Mouse (Mus musculus) neural tube, embryonic 13.5 days (tissue): ENCODE data around the gene Cer1. TPM values are rescaled to one million over a fixed set of nuclear protein-coding genes. Genes with fewer than 3 reads are reported as not detected.

Experiments used
- ATAC-seq: fragments of 200-750 bp; cut with Nextera tagmentation; 2 replicates; pipeline ENCODE4 v1.8.0; 2017; ENCODE audit warnings: low read depth, mild to moderate bottlenecking, moderate TSS enrichment, moderate library complexity
- H3K27ac ChIP-seq: fragments of 300-500 bp; sonication (generic); replicated peaks from 2 replicates; pipeline ENCODE4 v1.5.1; 2015; ENCODE audit warnings: moderate library complexity, mild to moderate bottlenecking, inconsistent platforms
- H3K27me3 ChIP-seq: fragments of 300-500 bp; sonication (generic); 2 replicates; pipeline ENCODE4 v1.6.1; 2015; ENCODE audit warnings: mild to moderate bottlenecking, inconsistent platforms
- H3K36me3 ChIP-seq: fragments of 300-500 bp; sonication (generic); 2 replicates; pipeline ENCODE4 v1.6.1; 2015; ENCODE audit warnings: mild to moderate bottlenecking, inconsistent platforms
- H3K4me1 ChIP-seq: fragments of 300-500 bp; sonication (generic); replicated peaks from 2 replicates; pipeline ENCODE4 v1.6.1; 2015; ENCODE audit warnings: inconsistent platforms
- H3K4me2 ChIP-seq: fragments of 300-500 bp; sonication (generic); 2 replicates; pipeline ENCODE4 v1.6.1; 2015; ENCODE audit warnings: inconsistent platforms, mild to moderate bottlenecking, moderate library complexity
- H3K4me3 ChIP-seq: fragments of 300-500 bp; sonication (generic); 2 replicates; pipeline ENCODE4 v1.5.1; 2015; ENCODE audit warnings: mild to moderate bottlenecking, inconsistent platforms
- H3K9ac ChIP-seq: fragments of 300-500 bp; sonication (generic); 2 replicates; pipeline ENCODE4 v1.6.1; 2015; ENCODE audit warnings: moderate library complexity, mild to moderate bottlenecking, inconsistent platforms
- H3K9me3 ChIP-seq: fragments of 300-500 bp; sonication (generic); 2 replicates; pipeline ENCODE4 v1.6.1; 2016; ENCODE audit warnings: inconsistent platforms
- WGBS: fragments of 180-500 bp; shearing (Covaris S2); methylation state at CpG from one replicate; pipeline ENCODE4 v1.1.7; 2015; 5-methylcytosine and 5-hydroxymethylcytosine counted together
- polyA plus RNA-seq: library from polyadenylated mRNA; unstranded; fragments of >200 nt; fragmentation: Nextera tagmentation; extraction: Ambion mirVana; gene quantifications from 2 replicates; pipeline ENCODE4 v1.2.1, GENCODE M21; 2015

Gene Cer1
- 0.28 and 0.54 TPM in 2 replicates for polyA plus RNA-seq

DNA sequence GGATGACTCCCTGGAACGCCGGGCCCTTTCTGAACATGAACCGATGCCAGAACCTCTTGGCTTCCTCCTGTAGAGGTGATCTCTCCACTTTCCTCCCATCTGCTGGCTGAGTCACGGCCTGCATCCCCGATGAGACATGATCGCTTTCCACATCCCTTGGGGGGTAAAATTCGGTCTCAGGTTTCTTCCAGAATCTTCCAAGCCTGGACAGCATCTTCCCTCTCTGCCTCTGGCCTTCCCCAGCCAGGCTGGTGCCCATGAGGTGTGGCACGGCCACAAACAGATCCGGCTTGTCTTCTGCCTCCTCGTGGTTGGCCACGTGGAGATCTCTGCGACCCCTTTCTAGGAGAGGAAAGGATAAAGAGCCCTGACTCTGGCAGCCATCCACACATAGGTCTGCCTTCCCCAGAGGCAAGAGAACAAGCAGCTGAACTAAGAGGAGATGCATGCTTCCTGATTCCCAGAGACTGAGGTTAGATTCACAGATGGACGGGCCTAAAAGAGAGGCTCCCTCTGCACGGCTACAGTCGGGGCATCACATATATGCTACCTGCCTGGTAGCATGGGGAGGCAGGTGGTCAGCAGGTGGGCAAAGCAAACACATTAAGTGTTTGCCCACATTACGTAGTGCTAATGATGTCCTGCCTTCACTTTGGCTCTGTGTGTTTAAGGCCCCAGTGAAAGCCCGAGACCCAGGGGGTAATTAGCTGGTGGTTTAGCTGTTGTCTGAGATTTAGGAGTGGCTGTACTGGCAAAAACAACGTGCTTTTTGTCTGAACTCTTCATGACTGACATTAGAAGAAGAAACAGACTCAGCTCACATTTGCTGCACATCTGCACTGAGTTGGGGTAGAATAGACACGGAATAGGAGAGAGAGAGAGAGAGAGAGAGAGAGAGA, at the start of gene Cer1:
Gene Cer1 (minus strand): TSS at position 513 of the 899 bp plus-strand sequence.
- Histone ChIP-seq H3K36me3 (no peaks in the 10 kb centered on the region), H3K4me1 (peaks cover 5% of the 10 kb centered on the region; the same call in 1 of the 2 replicates), H3K27me3 (no peaks in the 10 kb centered on the region), H3K9me3 (no peaks in the 10 kb centered on the region), H3K4me2 (no peak within 1 kb of the TSS), H3K27ac (no peak within 1 kb of the TSS), H3K4me3 (no peak within 1 kb of the TSS), H3K9ac (no peak within 1 kb of the TSS)
- WGBS: 59% methylated on average over 18 of the region's 19 CpGs
- ATAC-seq: no peak

GRCm38 (mm10) chr4:82934308-82934707, 49.4 kb upstream of the Cer1 start:
- ATAC-seq: peak; percentile 95
- no peaks in the 10 kb centered on the region for H3K36me3 ChIP-seq
- no peak overlapping the region for H3K9ac ChIP-seq
- no peaks in the 10 kb centered on the region for H3K27me3 ChIP-seq
- peaks cover 10% of the 10 kb centered on the region for H3K4me1 ChIP-seq
- peak overlapping the region; percentile 68 for H3K27ac ChIP-seq
- H3K4me3 ChIP-seq: no peak overlapping the region
- 0% methylated on average over 5 of the region's 5 CpGs for WGBS
- H3K4me2 ChIP-seq: peak overlapping the region; percentile 50
- H3K9me3 ChIP-seq: no peaks in the 10 kb centered on the region

GRCm38 (mm10) chr4:82933698-82934210, 48.8 kb upstream of the Cer1 start:
- Histone ChIP-seq H3K27ac (peak overlapping the region; percentile 74), H3K27me3 (no peaks in the 10 kb centered on the region), H3K9ac (peak overlapping the region; percentile 55), H3K4me1 (peaks cover 10% of the 10 kb centered on the region), H3K36me3 (no peaks in the 10 kb centered on the region), H3K9me3 (no peaks in the 10 kb centered on the region), H3K4me2 (peak overlapping the region; percentile 50), H3K4me3 (peak overlapping the region; percentile 27)
- WGBS: 2% methylated on average over 14 of the region's 14 CpGs
- ATAC-seq: peak; percentile 78

GRCm38 (mm10) chr4:82930079-82930478, 45.1 kb upstream of the Cer1 start:
- no peak for ATAC-seq

GRCm38 (mm10) chr4:82921962-82922361, 37.0 kb upstream of the Cer1 start:
- H3K4me3 ChIP-seq: no peak overlapping the region
- ATAC-seq: no peak
- 85% methylated on average over 4 of the region's 4 CpGs for WGBS

More at GRCm38 (mm10) chr4:82930079-82930478, 45.1 kb upstream of the Cer1 start:
- Histone ChIP-seq H3K9ac (no peak overlapping the region), H3K27me3 (no peaks in the 10 kb centered on the region), H3K4me1 (peaks cover 10% of the 10 kb centered on the region), H3K4me3 (no peak overlapping the region), H3K27ac (no peak overlapping the region), H3K36me3 (no peaks in the 10 kb centered on the region), H3K9me3 (no peaks in the 10 kb centered on the region), H3K4me2 (no peak overlapping the region)
- 84% methylated on average over 5 of the region's 5 CpGs for WGBS

GRCm38 (mm10) chr4:82918625-82919024, 33.7 kb upstream of the Cer1 start:
- no peaks in the 10 kb centered on the region for H3K36me3 ChIP-seq
- no peak overlapping the region for H3K9ac ChIP-seq
- no peaks in the 10 kb centered on the region for H3K27me3 ChIP-seq
- ATAC-seq: no peak
- H3K4me2 ChIP-seq: no peak overlapping the region
- H3K4me1 ChIP-seq: peaks cover 37% of the 10 kb centered on the region
- H3K9me3 ChIP-seq: no peaks in the 10 kb centered on the region
- H3K27ac ChIP-seq: no peak overlapping the region
- no peak overlapping the region for H3K4me3 ChIP-seq
- WGBS: 72% methylated on average over 2 of the region's 2 CpGs

More at GRCm38 (mm10) chr4:82921962-82922361, 37.0 kb upstream of the Cer1 start:
- Histone ChIP-seq H3K27me3 (no peaks in the 10 kb centered on the region), H3K9ac (no peak overlapping the region), H3K4me2 (no peak overlapping the region), H3K36me3 (no peaks in the 10 kb centered on the region), H3K9me3 (no peaks in the 10 kb centered on the region), H3K4me1 (peaks cover 7% of the 10 kb centered on the region), H3K27ac (no peak overlapping the region)

DNA sequence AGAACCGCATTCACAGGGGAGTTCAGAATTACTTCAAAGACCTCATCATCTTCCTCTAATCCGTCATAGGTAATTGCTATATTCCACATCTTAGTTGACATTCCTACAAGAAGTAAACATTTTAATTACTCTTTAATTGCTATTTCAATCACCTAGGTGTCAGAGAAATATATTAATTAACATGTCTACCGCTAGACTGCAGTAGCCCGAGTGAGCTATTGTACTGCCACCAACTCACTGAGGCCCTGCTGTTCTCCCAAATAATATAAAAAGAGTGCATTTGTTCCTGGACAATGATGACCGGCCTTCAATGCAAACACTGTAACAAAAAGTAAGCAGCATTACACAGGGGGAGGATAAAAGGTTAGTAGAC, 31.7 kb upstream of the Cer1 start:
- Histone ChIP-seq H3K9ac (no peak overlapping the region), H3K36me3 (no peaks in the 10 kb centered on the region), H3K4me2 (peak overlapping the region; percentile 46), H3K27me3 (no peaks in the 10 kb centered on the region), H3K4me3 (no peak overlapping the region), H3K9me3 (no peaks in the 10 kb centered on the region), H3K4me1 (peaks cover 37% of the 10 kb centered on the region), H3K27ac (peak overlapping the region; percentile 79)
- 13% methylated on average over 5 of the region's 5 CpGs for WGBS
- peak; percentile 63 for ATAC-seq

GRCm38 (mm10) chr4:82916003-82916677, 31.2 kb upstream of the Cer1 start:
- Histone ChIP-seq H3K9ac (peak overlapping the region; percentile 9; the same call in 1 of the 2 replicates), H3K4me3 (peak overlapping the region; percentile 5; the same call in 1 of the 2 replicates), H3K4me2 (peak overlapping the region; percentile 46), H3K4me1 (peaks cover 37% of the 10 kb centered on the region), H3K36me3 (no peaks in the 10 kb centered on the region), H3K9me3 (no peaks in the 10 kb centered on the region), H3K27me3 (no peaks in the 10 kb centered on the region), H3K27ac (peak overlapping the region; percentile 79)
- 20% methylated on average over 14 of the region's 14 CpGs for WGBS
- ATAC-seq: peak; percentile 78

- H3K36me3 ChIP-seq: no peaks in the 10 kb centered on the region
- H3K4me1 ChIP-seq: peaks cover 37% of the 10 kb centered on the region
- peak overlapping the region; percentile 79 for H3K27ac ChIP-seq
Observed at GRCm38 (mm10) chr4:82915576-82915975, 30.6 kb upstream of the Cer1 start.

GRCm38 (mm10) chr4:82914601-82915143, 29.7 kb upstream of the Cer1 start:
- 64% methylated on average over 11 of the region's 11 CpGs for WGBS
- H3K9ac ChIP-seq: no peak overlapping the region
- H3K27me3 ChIP-seq: no peaks in the 10 kb centered on the region
- no peak overlapping the region for H3K4me2 ChIP-seq
- 0 out of 2 replicates have a peak, but pooled peaks have one; percentile 45 for ATAC-seq
- H3K4me1 ChIP-seq: peaks cover 37% of the 10 kb centered on the region
- no peaks in the 10 kb centered on the region for H3K36me3 ChIP-seq
- peak overlapping the region; percentile 79 for H3K27ac ChIP-seq
- H3K9me3 ChIP-seq: no peaks in the 10 kb centered on the region
- no peak overlapping the region for H3K4me3 ChIP-seq

More at GRCm38 (mm10) chr4:82915576-82915975, 30.6 kb upstream of the Cer1 start:
- Histone ChIP-seq H3K4me3 (no peak overlapping the region), H3K9ac (no peak overlapping the region), H3K27me3 (no peaks in the 10 kb centered on the region), H3K9me3 (no peaks in the 10 kb centered on the region), H3K4me2 (peak overlapping the region; percentile 46; the same call in 1 of the 2 replicates)
- WGBS: 62% methylated on average over 7 of the region's 7 CpGs
- 0 out of 2 replicates have a peak, but pooled peaks have one; percentile 16 for ATAC-seq

GRCm38 (mm10) chr4:82895227-82895626, 10.3 kb upstream of the Cer1 start:
- no peak overlapping the region for H3K9ac ChIP-seq
- H3K36me3 ChIP-seq: no peaks in the 10 kb centered on the region

More at GRCm38 (mm10) chr4:82895227-82895626, 10.3 kb upstream of the Cer1 start:
- H3K27ac ChIP-seq: no peak overlapping the region
- no peak overlapping the region for H3K4me2 ChIP-seq
- no peak for ATAC-seq
- H3K4me3 ChIP-seq: no peak overlapping the region
- no peaks in the 10 kb centered on the region for H3K9me3 ChIP-seq
- 0 out of 2 replicates have a peak, but pooled peaks cover 9% of the 10 kb centered on the region for H3K4me1 ChIP-seq
- WGBS: 81% methylated on average over 10 of the region's 10 CpGs
- H3K27me3 ChIP-seq: no peaks in the 10 kb centered on the region
